Mouse (Mus musculus): ENCODE measurements at regions not wholly inside any gene's neighbourhood (a gene's known extent, or its start where the extent isn't known, plus 50 kb on each side); places are given as distances from the start of the nearest gene placed in this dataset.

GRCm38 (mm10) chr10:125164671-125165070 lies 224.6 kb downstream of the Slc16a7 start:
- H3K4me2 ChIP-seq (ENCODE audit: low read depth, low read length): no peak overlapping the region
- H3K36me3 ChIP-seq (ENCODE audit: insufficient read depth, low read length): no peaks in the 10 kb centered on the region
- H3K27ac ChIP-seq: no peak overlapping the region
- DNase-seq (ENCODE audit: low spot score) (no peak), ATAC-seq (no peak)
- H3K4me1 ChIP-seq (ENCODE audit: insufficient read depth, low read length): no peaks in the 10 kb centered on the region
- no peak for TF ChIP-seq CTCF (IDR thresholded peaks at IDR 0.05; ENCODE audit: low read depth)
- H3K9ac ChIP-seq (replicated peaks; ENCODE audit: low read length): no peak overlapping the region
- H3K9me3 ChIP-seq (ENCODE audit: low read length): no peaks in the 10 kb centered on the region
- 56% methylated on average over 3 of the region's 3 CpGs for WGBS
- no peaks in the 10 kb centered on the region for H3K27me3 ChIP-seq (ENCODE audit: insufficient read depth, low read length)
- H3K4me3 ChIP-seq (ENCODE audit: low read length): no peak overlapping the region

GRCm38 (mm10) chr10:125161077-125161476 lies 228.2 kb downstream of the Slc16a7 start:
- H3K4me3 ChIP-seq (ENCODE audit: low read length): no peak overlapping the region
- no peak overlapping the region for H3K4me2 ChIP-seq (ENCODE audit: low read depth, low read length)
- no peak overlapping the region for H3K9ac ChIP-seq (replicated peaks; ENCODE audit: low read length)
- H3K27me3 ChIP-seq (ENCODE audit: insufficient read depth, low read length): no peaks in the 10 kb centered on the region
- H3K4me1 ChIP-seq (ENCODE audit: insufficient read depth, low read length): no peaks in the 10 kb centered on the region
- WGBS: 52% methylated on average over 5 of the region's 5 CpGs
- H3K36me3 ChIP-seq (ENCODE audit: insufficient read depth, low read length): no peaks in the 10 kb centered on the region
- no peak for DNase-seq (ENCODE audit: low spot score)
- H3K9me3 ChIP-seq (ENCODE audit: low read length): no peaks in the 10 kb centered on the region
- no peak for ATAC-seq
- no peak for TF ChIP-seq CTCF (IDR thresholded peaks at IDR 0.05; ENCODE audit: low read depth)
- no peak overlapping the region for H3K27ac ChIP-seq

GRCm38 (mm10) chr10:125148753-125149152 lies 240.5 kb downstream of the Slc16a7 start:
- no peak for ATAC-seq
- no peak overlapping the region for H3K4me2 ChIP-seq (ENCODE audit: low read depth, low read length)
- no peaks in the 10 kb centered on the region for H3K4me1 ChIP-seq (ENCODE audit: insufficient read depth, low read length)
- 40% methylated on average over 2 of the region's 2 CpGs for WGBS
- DNase-seq (ENCODE audit: low spot score): no peak
- no peaks in the 10 kb centered on the region for H3K9me3 ChIP-seq (ENCODE audit: low read length)
- no peaks in the 10 kb centered on the region for H3K27me3 ChIP-seq (ENCODE audit: insufficient read depth, low read length)
- no peaks in the 10 kb centered on the region for H3K36me3 ChIP-seq (ENCODE audit: insufficient read depth, low read length)
- no peak overlapping the region for H3K4me3 ChIP-seq (ENCODE audit: low read length)
- no peak overlapping the region for H3K27ac ChIP-seq
- H3K9ac ChIP-seq (replicated peaks; ENCODE audit: low read length): no peak overlapping the region
- TF ChIP-seq CTCF (IDR thresholded peaks at IDR 0.05; ENCODE audit: low read depth): no peak

- Histone ChIP-seq H3K36me3 (ENCODE audit: insufficient read depth, low read length) (no peaks in the 10 kb centered on the region), H3K9ac (replicated peaks; ENCODE audit: low read length) (no peak overlapping the region), H3K4me3 (ENCODE audit: low read length) (no peak overlapping the region), H3K4me2 (ENCODE audit: low read depth, low read length) (no peak overlapping the region), H3K9me3 (ENCODE audit: low read length) (no peaks in the 10 kb centered on the region), H3K27ac (no peak overlapping the region), H3K27me3 (ENCODE audit: insufficient read depth, low read length) (no peaks in the 10 kb centered on the region), H3K4me1 (ENCODE audit: insufficient read depth, low read length) (no peaks in the 10 kb centered on the region)
- ATAC-seq (no peak), DNase-seq (ENCODE audit: low spot score) (no peak)
- no peak for TF ChIP-seq CTCF (IDR thresholded peaks at IDR 0.05; ENCODE audit: low read depth)
Observed at GRCm38 (mm10) chr10:125147239-125147782, 242.0 kb downstream of the Slc16a7 start.

GRCm38 (mm10) chr10:125146365-125146764 lies 242.9 kb downstream of the Slc16a7 start:
- WGBS: 88% methylated on average over 3 of the region's 3 CpGs
- Histone ChIP-seq H3K4me3 (ENCODE audit: low read length) (no peak overlapping the region), H3K9ac (replicated peaks; ENCODE audit: low read length) (no peak overlapping the region), H3K36me3 (ENCODE audit: insufficient read depth, low read length) (no peaks in the 10 kb centered on the region), H3K4me1 (ENCODE audit: insufficient read depth, low read length) (no peaks in the 10 kb centered on the region), H3K27ac (no peak overlapping the region), H3K27me3 (ENCODE audit: insufficient read depth, low read length) (no peaks in the 10 kb centered on the region), H3K9me3 (ENCODE audit: low read length) (no peaks in the 10 kb centered on the region), H3K4me2 (ENCODE audit: low read depth, low read length) (no peak overlapping the region)
- no peak for ATAC-seq
- TF ChIP-seq CTCF (IDR thresholded peaks at IDR 0.05; ENCODE audit: low read depth): no peak
- DNase-seq (ENCODE audit: low spot score): no peak

GRCm38 (mm10) chr10:125145809-125146208 lies 243.5 kb downstream of the Slc16a7 start:
- H3K36me3 ChIP-seq (ENCODE audit: insufficient read depth, low read length): no peaks in the 10 kb centered on the region
- no peak for TF ChIP-seq CTCF (IDR thresholded peaks at IDR 0.05; ENCODE audit: low read depth)
- no peaks in the 10 kb centered on the region for H3K27me3 ChIP-seq (ENCODE audit: insufficient read depth, low read length)
- no peaks in the 10 kb centered on the region for H3K9me3 ChIP-seq (ENCODE audit: low read length)
- H3K27ac ChIP-seq: no peak overlapping the region
- DNase-seq (ENCODE audit: low spot score) (no peak), ATAC-seq (no peak)
- WGBS: 82% methylated on average over 4 of the region's 4 CpGs
- no peak overlapping the region for H3K4me2 ChIP-seq (ENCODE audit: low read depth, low read length)
- no peak overlapping the region for H3K9ac ChIP-seq (replicated peaks; ENCODE audit: low read length)
- no peaks in the 10 kb centered on the region for H3K4me1 ChIP-seq (ENCODE audit: insufficient read depth, low read length)
- no peak overlapping the region for H3K4me3 ChIP-seq (ENCODE audit: low read length)

- peak; percentile 43 for DNase-seq (ENCODE audit: low spot score)
Observed at GRCm38 (mm10) chr10:125121762-125122161, 267.5 kb downstream of the Slc16a7 start.

More at GRCm38 (mm10) chr10:125121762-125122161, 267.5 kb downstream of the Slc16a7 start:
- Histone ChIP-seq H3K36me3 (ENCODE audit: insufficient read depth, low read length) (no peaks in the 10 kb centered on the region), H3K27ac (no peak overlapping the region), H3K27me3 (ENCODE audit: insufficient read depth, low read length) (no peaks in the 10 kb centered on the region), H3K4me3 (ENCODE audit: low read length) (no peak overlapping the region), H3K4me1 (ENCODE audit: insufficient read depth, low read length) (no peaks in the 10 kb centered on the region), H3K4me2 (ENCODE audit: low read depth, low read length) (no peak overlapping the region), H3K9me3 (ENCODE audit: low read length) (no peaks in the 10 kb centered on the region), H3K9ac (replicated peaks; ENCODE audit: low read length) (no peak overlapping the region)
- 72% methylated on average over 5 of the region's 5 CpGs for WGBS
- no peak for TF ChIP-seq CTCF (IDR thresholded peaks at IDR 0.05; ENCODE audit: low read depth)
- ATAC-seq: no peak

Data from hindbrain, postnatal 0 days (tissue).